Mouse (Mus musculus): ENCODE results near the gene Llgl2.

Gene Llgl2

GRCm38 (mm10) chr11:115878071-115878470 is 54.2 kb downstream of the Llgl2 start:
- DNase-seq (ENCODE audit: low spot score), result no peak

DNA sequence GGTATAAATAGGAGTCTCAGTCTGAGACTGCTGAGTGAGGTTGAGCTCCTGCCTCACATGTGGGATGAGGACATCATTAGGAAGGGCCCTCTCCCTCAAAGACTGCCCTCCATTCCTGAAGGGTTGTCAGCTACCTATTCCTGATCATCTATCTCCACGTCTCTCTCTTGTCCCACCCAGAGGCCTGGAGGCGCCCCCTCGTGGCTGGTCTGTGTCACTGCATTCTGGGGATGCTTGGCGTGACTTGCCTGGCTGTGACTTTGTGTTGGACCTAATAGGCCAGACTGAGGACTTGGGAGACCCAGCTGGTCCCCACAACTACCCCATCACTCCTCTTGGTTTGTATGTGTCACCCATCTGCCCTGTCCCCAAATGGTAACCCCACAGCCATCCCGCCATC is 57.2 kb downstream of the Llgl2 start:
- DNase-seq (ENCODE audit: low spot score), result peak; percentile 48

- no peak for DNase-seq (ENCODE audit: low spot score)
These were observed 59.4 kb downstream of the Llgl2 start for GRCm38 (mm10) chr11:115883251-115883650.

DNA sequence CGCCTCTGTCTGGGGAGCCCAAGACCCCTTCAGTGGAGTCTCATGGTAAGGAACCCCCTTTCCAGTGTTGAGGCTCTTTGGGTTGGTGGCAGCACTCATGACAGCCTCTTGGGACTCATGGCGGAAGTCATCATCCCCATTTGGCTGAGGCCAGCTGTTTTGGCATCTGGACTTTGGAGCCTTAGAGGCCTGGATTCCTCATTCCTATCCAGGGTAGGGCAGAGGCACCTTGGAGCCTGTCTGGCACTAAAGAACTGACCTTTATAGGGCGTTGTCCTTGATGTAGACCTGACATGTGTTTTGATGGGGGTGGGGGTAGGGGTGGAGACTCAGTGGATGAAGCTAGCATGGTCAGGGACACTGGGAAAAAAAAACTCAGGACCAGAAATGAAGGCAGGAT is 60.5 kb downstream of the Llgl2 start:
- no peak for DNase-seq (ENCODE audit: low spot score)

GRCm38 (mm10) chr11:115885281-115885680 is 61.4 kb downstream of the Llgl2 start:
- no peak for DNase-seq (ENCODE audit: low spot score)

DNA sequence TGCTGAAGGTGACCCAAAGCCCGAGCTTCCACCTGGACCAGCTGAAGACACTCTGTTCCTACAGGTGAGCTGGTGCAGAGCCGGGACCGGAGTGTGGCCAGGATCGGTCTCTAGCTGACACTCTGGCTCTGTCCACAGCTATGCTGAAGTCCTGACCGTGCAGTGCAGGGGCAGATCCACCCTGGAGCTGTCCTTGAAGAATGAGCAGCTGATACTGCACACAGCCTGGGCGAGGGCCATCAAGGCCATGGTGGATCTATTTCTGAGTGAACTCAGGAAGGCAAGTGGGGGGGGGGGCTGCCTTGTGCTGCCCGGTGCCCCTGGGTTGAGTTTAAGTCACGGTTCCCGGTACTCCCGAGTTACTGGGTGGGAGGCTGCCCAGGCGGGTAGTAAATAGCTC is 62.6 kb downstream of the Llgl2 start:
- DNase-seq (ENCODE audit: low spot score), result no peak

- DNase-seq (ENCODE audit: low spot score), result no peak
These were observed 64.2 kb downstream of the Llgl2 start for GRCm38 (mm10) chr11:115888020-115888419.

DNA sequence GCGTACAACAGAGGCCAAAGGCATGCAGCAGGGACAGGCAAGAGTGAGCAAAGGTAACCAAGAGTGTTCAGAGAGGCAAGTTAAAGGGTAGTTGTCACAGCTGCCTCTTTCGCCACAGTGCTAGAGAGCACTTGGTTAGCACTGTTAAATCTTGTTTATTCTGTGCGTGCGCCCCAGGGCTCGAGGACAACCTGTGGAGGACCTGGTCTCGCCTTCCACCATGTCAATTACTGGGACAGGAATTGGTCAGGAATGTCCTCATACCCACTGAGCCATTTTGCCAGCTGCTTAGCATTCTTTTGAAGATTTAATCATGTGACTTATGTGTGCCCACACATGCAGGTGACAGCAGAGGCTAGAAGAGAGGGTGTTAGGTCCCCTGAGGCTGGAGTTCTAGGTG is 65.3 kb downstream of the Llgl2 start:
- DNase-seq (ENCODE audit: low spot score), result no peak

DNA sequence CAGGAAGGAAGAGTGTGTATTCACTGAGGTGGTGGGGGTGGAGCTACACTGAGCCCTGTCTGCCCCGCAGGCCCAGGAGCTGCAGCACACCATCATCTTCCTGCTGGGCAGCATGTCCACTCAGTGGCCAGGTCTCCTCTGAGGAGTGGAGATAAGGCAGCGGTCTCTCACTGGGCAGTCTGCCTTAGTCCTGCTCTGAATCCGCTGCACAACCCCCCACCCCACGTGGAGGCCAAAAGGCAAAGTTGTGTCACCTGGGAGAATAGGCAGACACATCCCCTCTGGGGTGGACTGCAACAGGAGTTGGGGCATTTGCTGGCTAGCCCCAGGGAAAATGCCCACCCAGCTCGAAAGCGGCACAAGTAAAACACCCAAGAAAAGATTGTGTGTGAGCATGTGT is 68.4 kb downstream of the Llgl2 start:
- DNase-seq (ENCODE audit: low spot score), result no peak

- DNase-seq (ENCODE audit: low spot score), result no peak
These were observed 69.2 kb downstream of the Llgl2 start for GRCm38 (mm10) chr11:115893071-115893470.

DNA sequence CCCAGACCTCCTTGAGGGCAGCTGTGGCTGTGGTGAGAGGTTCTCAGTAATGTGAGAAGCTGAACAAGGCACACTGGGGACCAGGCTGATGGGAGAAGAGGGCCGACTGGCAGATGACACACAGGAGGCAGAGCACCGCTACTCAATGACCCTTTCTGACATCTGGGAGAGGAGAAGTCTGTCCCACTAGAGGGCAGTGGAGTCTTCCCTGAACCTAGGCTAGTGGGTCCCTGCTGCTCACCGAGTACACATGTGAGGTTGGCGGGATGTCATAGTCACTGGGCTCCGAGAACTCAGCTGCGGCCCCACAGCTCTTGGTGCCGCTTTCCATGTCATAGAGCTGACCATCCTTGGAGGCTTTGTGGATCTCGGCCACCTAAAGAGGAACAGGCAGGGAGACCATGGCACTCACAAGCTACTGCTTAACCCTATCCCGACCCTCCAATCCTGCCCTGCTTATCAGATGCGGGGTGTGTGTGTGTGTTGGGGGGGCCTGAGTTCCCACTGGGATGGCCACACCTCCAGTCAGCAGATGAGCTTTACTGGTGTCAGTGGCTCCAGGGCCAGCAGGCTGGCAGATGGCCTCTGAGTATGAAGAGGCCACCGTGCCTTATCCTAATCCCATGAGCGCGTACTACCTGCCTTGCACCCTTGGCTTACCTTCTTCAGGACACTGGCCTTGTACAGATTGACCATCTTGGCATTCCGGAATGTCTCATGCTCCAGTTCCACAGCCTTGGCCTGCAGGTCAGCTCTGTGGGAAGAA is 71.1 kb downstream of the Llgl2 start:
- DNase-seq (ENCODE audit: low spot score), result no peak

DNA sequence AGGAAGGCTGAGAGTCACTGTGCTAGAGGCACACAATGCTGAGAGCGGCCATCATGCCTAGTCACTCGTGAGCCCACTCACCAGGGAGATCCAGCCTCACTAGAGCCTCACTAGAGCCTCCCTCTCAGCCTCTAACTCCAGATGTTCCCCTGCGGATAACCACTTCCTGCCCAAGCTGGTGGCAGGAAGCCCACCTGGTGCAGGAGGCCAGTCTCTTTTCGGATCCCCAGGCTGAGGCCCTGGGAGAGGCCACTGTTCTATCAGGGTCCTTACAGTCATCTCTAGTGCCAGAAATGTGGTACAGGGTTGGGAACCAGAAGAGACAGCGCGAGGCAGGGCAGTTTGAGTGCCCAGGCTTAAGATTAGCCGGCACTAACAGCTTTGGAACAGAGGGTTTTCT is 74.6 kb downstream of the Llgl2 start:
- DNase-seq (ENCODE audit: low spot score), result no peak

DNA sequence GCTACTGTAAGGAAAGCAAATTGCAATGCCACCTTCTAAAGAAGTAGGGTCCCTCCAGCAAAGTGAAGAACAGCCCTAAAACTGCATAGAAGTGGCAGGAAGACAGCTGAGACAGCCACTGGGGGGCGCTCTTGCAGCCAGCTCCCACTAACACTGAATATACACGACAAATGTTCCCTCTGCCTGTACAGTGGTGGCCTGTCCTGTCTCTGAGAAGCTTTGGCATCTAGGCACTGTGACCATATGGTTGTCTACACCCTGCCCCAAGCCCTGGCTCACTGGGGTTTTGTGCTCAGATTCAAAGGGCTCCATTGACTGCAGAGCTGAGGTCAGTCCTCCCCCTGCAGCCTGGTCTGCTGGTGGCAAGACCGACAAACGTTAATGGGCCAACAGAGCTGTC is 75.0 kb downstream of the Llgl2 start:
- DNase-seq (ENCODE audit: low spot score), result peak; percentile 28

DNA sequence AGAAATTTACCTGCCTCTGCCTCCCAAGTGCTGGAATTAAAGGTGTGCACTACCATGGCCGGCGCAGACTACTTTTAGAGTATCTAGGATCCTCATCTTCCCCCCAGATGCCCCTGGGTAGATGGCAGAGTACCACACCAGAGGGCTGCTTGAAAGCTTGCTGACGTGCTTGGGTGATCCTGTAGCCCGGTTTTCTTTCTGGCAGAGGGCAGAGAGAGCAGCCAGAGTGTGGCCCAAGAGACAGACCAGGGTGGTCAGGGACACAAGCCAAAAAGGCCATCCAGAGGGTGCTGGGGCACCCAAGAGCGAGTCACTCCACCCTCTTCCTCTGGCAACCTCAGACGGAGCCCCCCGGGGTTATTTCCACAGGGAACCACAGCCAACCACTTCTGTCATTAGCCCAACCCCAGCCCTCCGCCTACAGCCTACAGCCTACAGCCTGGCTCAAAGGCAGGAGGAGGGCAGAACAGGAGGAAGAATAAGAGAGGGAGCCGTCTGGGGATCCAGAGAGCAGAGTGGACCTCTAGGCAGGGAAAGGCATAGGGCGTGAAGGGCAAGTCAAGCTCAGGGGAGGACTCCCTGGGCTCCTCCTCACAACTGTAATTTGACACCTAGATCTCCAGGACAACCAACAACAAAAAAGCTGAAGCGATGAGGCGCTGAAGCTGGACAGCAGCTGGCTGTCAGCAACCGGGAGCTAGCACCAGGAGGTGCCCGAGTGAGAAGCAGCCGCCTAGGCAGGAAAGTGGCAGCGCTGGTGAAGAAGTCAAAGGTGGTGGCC is 75.8 kb downstream of the Llgl2 start, which contains the start of gene Smim5:
Gene Smim5, plus strand, starts transcription at position 481 of the 781 bp plus-strand sequence.
- peak; percentile 76 for DNase-seq (ENCODE audit: low spot score)

GRCm38 (mm10) chr11:115900561-115901337 is 76.9 kb downstream of the Llgl2 start:
- DNase-seq (ENCODE audit: low spot score), result no peak

DNA sequence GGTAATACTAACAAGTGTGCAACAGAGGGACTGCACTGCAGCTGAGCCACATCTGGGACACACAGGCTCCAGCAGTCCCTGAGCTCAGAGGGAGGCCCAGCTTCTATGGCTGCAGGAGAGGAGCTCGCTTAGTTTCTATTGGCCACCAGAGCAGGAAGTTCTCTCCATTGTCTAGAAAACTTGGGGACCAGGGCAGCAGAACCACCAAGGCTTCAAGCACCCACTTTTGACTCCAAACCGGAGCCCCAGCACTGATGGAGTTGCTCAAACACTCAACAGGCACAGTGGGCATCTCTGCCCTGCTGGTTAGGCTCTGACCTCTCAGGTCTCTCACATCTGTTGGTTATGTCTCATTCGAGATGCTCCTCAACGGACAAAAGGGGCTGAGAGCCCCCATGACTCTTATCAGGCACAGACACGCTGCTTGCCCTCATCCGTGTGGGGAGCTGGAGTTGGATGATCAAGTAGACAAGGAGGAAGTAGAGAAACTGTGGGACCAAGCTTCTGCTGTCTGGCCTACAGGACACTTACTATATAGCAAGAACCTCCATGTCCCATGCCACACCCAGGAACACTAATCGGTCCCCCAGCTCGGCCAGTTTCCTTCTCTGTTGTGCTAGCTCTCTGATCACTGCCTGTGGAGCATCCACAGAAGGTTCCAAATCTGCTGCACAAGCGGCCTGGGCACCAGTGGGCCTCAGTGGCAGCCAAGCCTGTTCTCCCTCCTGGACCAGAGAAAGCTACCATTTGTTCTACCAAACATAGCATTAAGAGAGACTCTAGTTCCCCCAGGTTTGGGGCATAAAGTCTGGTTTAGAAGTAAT is 77.7 kb downstream of the Llgl2 start:
- DNase-seq (ENCODE audit: low spot score), result no peak

DNA sequence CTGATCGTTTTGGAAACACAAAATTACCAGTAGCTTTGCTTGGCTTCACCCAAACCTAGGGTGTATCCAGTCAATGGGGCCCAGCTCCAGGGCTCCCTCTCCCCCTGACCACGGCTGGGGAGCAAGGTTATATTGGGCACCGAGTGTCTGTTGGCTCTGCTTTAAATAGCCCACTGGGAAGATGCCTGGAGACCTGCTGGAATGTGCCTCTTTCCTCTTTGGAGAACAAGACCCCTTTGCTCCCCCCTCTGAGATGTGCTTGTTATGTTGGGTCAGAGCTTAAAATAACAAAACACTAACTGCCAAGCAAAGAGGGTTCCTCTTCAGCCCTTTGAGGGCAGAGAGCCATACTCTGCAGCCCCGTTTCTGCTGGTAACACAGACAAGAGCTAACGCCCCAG is 78.3 kb downstream of the Llgl2 start:
- no peak for DNase-seq (ENCODE audit: low spot score)

- peak; percentile 77 for DNase-seq (ENCODE audit: low spot score)
These were observed 79.0 kb downstream of the Llgl2 start for GRCm38 (mm10) chr11:115902831-115903230.

- peak; percentile 56 for DNase-seq (ENCODE audit: low spot score)
These were observed 79.8 kb downstream of the Llgl2 start for GRCm38 (mm10) chr11:115903384-115904230.

- no peak for DNase-seq (ENCODE audit: low spot score)
These were observed 80.5 kb downstream of the Llgl2 start for GRCm38 (mm10) chr11:115904231-115904955.
